Mouse (Mus musculus): ENCODE results near the gene Aldoc. TPM values are rescaled to one million over a fixed set of nuclear protein-coding genes. Genes with fewer than 3 reads are reported as not detected.

The Aldoc gene
- polyA plus RNA-seq, 1 experiment = 1.7 TPM

GRCm38 (mm10) chr11:78358330-78359007, 35.7 kb downstream of the Aldoc start:
- Histone ChIP-seq H3K36me3 (ENCODE audit: control insufficient read depth, insufficient read depth) (no peaks in the 10 kb centered on the region), H3K27me3 (ENCODE audit: control insufficient read depth, insufficient read depth, insufficient read length) (no peaks in the 10 kb centered on the region), H3K4me3 (no peak overlapping the region), H3ac (ENCODE audit: control insufficient read depth, insufficient read length) (no peak overlapping the region), H3K4me2 (ENCODE audit: low read depth) (no peak overlapping the region), H3K79me2 (ENCODE audit: control insufficient read depth, insufficient read depth) (no peaks in the 10 kb centered on the region)
- TF ChIP-seq MYOD1 (IDR thresholded peaks at IDR 0.05; ENCODE audit: control insufficient read depth in 1 of 3, insufficient read length in 2 of 3, low read depth in 2 of 3) (peak in 1 of 3 experiments; percentile 31), E2F4 (IDR thresholded peaks at IDR 0.05; ENCODE audit: insufficient read depth) (no peak)

- no peaks in the 10 kb centered on the region for H3K27me3 ChIP-seq (ENCODE audit: control insufficient read depth, insufficient read depth, insufficient read length)
- no peaks in the 10 kb centered on the region for H3K36me3 ChIP-seq (ENCODE audit: control insufficient read depth, insufficient read depth)
- no peak overlapping the region for H3K4me3 ChIP-seq
- peak overlapping the region; percentile 43 for H3K4me2 ChIP-seq (ENCODE audit: low read depth)
- no peaks in the 10 kb centered on the region for H3K79me2 ChIP-seq (ENCODE audit: control insufficient read depth, insufficient read depth)
- H3ac ChIP-seq (ENCODE audit: control insufficient read depth, insufficient read length) = no peak overlapping the region
- TF ChIP-seq MYOG (IDR thresholded peaks at IDR 0.05; ENCODE audit: control insufficient read depth in 1 of 3, insufficient read depth in 1 of 3, insufficient read length in 2 of 3, low read depth in 2 of 3) (no peak), REST (IDR thresholded peaks at IDR 0.05; ENCODE audit: insufficient read depth, insufficient read length) (no peak), POLR2A (IDR thresholded peaks at IDR 0.05; ENCODE audit: insufficient read length, low read depth) (no peak), USF1 (IDR thresholded peaks at IDR 0.05; ENCODE audit: low read depth) (no peak), E2F4 (IDR thresholded peaks at IDR 0.05; ENCODE audit: insufficient read depth) (no peak), TCF3 (IDR thresholded peaks at IDR 0.05; ENCODE audit: insufficient read length, low read depth) (no peak), MYOD1 (IDR thresholded peaks at IDR 0.05; ENCODE audit: control insufficient read depth in 1 of 3, insufficient read length in 2 of 3, low read depth in 2 of 3) (no peak), POLR2AphosphoS2 (IDR thresholded peaks at IDR 0.05; ENCODE audit: insufficient read length, low read depth) (no peak), MAX (IDR thresholded peaks at IDR 0.05; ENCODE audit: low read depth) (no peak), SRF (IDR thresholded peaks at IDR 0.05; ENCODE audit: control insufficient read depth, insufficient read length, low read depth) (no peak), TCF12 (IDR thresholded peaks at IDR 0.05; ENCODE audit: insufficient read depth, poor library complexity, severe bottlenecking) (no peak), CEBPB (IDR thresholded peaks at IDR 0.05; ENCODE audit: insufficient read depth, poor library complexity, severe bottlenecking) (no peak)
Observed at GRCm38 (mm10) chr11:78360125-78360788, 37.5 kb downstream of the Aldoc start.

GRCm38 (mm10) chr11:78360789-78361131, 38.0 kb downstream of the Aldoc start:
- no peaks in the 10 kb centered on the region for H3K27me3 ChIP-seq (ENCODE audit: control insufficient read depth, insufficient read depth, insufficient read length)
- no peak overlapping the region for H3K4me3 ChIP-seq
- TF ChIP-seq SRF (IDR thresholded peaks at IDR 0.05; ENCODE audit: control insufficient read depth, insufficient read length, low read depth) = no peak
- TF ChIP-seq MYOG (IDR thresholded peaks at IDR 0.05; ENCODE audit: control insufficient read depth in 1 of 3, insufficient read depth in 1 of 3, insufficient read length in 2 of 3, low read depth in 2 of 3) = peak in 1 of 3 experiments; percentile 1
- no peak for TF ChIP-seq MYOD1 (IDR thresholded peaks at IDR 0.05; ENCODE audit: control insufficient read depth in 1 of 3, insufficient read length in 2 of 3, low read depth in 2 of 3)
- no peak for TF ChIP-seq TCF12 (IDR thresholded peaks at IDR 0.05; ENCODE audit: insufficient read depth, poor library complexity, severe bottlenecking)
- no peak for TF ChIP-seq MAX (IDR thresholded peaks at IDR 0.05; ENCODE audit: low read depth)
- peak overlapping the region; percentile 1 for H3K4me2 ChIP-seq (ENCODE audit: low read depth)
- H3K36me3 ChIP-seq (ENCODE audit: control insufficient read depth, insufficient read depth) = no peaks in the 10 kb centered on the region
- no peak overlapping the region for H3ac ChIP-seq (ENCODE audit: control insufficient read depth, insufficient read length)
- no peaks in the 10 kb centered on the region for H3K79me2 ChIP-seq (ENCODE audit: control insufficient read depth, insufficient read depth)

GRCm38 (mm10) chr11:78363309-78364007, 40.7 kb downstream of the Aldoc start:
- no peak overlapping the region for H3ac ChIP-seq (ENCODE audit: control insufficient read depth, insufficient read length)
- H3K4me2 ChIP-seq (ENCODE audit: low read depth) = peak overlapping the region; percentile 74
- no peaks in the 10 kb centered on the region for H3K79me2 ChIP-seq (ENCODE audit: control insufficient read depth, insufficient read depth)
- TF ChIP-seq POLR2A (IDR thresholded peaks at IDR 0.05; ENCODE audit: insufficient read length, low read depth) = peak; percentile 45
- TF ChIP-seq MYOD1 (IDR thresholded peaks at IDR 0.05; ENCODE audit: control insufficient read depth in 1 of 3, insufficient read length in 2 of 3, low read depth in 2 of 3) = peak in 1 of 3 experiments; percentile 54
- TF ChIP-seq TCF3 (IDR thresholded peaks at IDR 0.05; ENCODE audit: insufficient read length, low read depth) = no peak
- no peaks in the 10 kb centered on the region for H3K27me3 ChIP-seq (ENCODE audit: control insufficient read depth, insufficient read depth, insufficient read length)
- no peak overlapping the region for H3K4me3 ChIP-seq
- H3K36me3 ChIP-seq (ENCODE audit: control insufficient read depth, insufficient read depth) = no peaks in the 10 kb centered on the region

- no peaks in the 10 kb centered on the region for H3K79me2 ChIP-seq (ENCODE audit: control insufficient read depth, insufficient read depth)
- peak overlapping the region; percentile 74 for H3K4me2 ChIP-seq (ENCODE audit: low read depth)
- no peak for TF ChIP-seq SRF (IDR thresholded peaks at IDR 0.05; ENCODE audit: control insufficient read depth, insufficient read length, low read depth)
- TF ChIP-seq REST (IDR thresholded peaks at IDR 0.05; ENCODE audit: insufficient read depth, insufficient read length) = no peak
- no peak for TF ChIP-seq MAX (IDR thresholded peaks at IDR 0.05; ENCODE audit: low read depth)
- no peak for TF ChIP-seq TCF12 (IDR thresholded peaks at IDR 0.05; ENCODE audit: insufficient read depth, poor library complexity, severe bottlenecking)
- TF ChIP-seq CEBPB (IDR thresholded peaks at IDR 0.05; ENCODE audit: insufficient read depth, poor library complexity, severe bottlenecking) = peak; percentile 92
- no peak for TF ChIP-seq MYOG (IDR thresholded peaks at IDR 0.05; ENCODE audit: control insufficient read depth in 1 of 3, insufficient read depth in 1 of 3, insufficient read length in 2 of 3, low read depth in 2 of 3)
- no peak for TF ChIP-seq POLR2AphosphoS2 (IDR thresholded peaks at IDR 0.05; ENCODE audit: insufficient read length, low read depth)
- no peak for TF ChIP-seq USF1 (IDR thresholded peaks at IDR 0.05; ENCODE audit: low read depth)
- no peak for TF ChIP-seq E2F4 (IDR thresholded peaks at IDR 0.05; ENCODE audit: insufficient read depth)
- TF ChIP-seq MYOD1 (IDR thresholded peaks at IDR 0.05; ENCODE audit: control insufficient read depth in 1 of 3, insufficient read length in 2 of 3, low read depth in 2 of 3) = peak in 1 of 3 experiments; percentile 33
- no peak for TF ChIP-seq TCF3 (IDR thresholded peaks at IDR 0.05; ENCODE audit: insufficient read length, low read depth)
- no peak for TF ChIP-seq POLR2A (IDR thresholded peaks at IDR 0.05; ENCODE audit: insufficient read length, low read depth)
- H3ac ChIP-seq (ENCODE audit: control insufficient read depth, insufficient read length) = no peak overlapping the region
- H3K36me3 ChIP-seq (ENCODE audit: control insufficient read depth, insufficient read depth) = no peaks in the 10 kb centered on the region
- no peaks in the 10 kb centered on the region for H3K27me3 ChIP-seq (ENCODE audit: control insufficient read depth, insufficient read depth, insufficient read length)
- no peak overlapping the region for H3K4me3 ChIP-seq
Observed at GRCm38 (mm10) chr11:78364103-78364502, 41.3 kb downstream of the Aldoc start.

All from myocyte (in vitro differentiated cells).